ENCODE assay signal across 14 mouse cellular contexts in the genomic region with DNA sequence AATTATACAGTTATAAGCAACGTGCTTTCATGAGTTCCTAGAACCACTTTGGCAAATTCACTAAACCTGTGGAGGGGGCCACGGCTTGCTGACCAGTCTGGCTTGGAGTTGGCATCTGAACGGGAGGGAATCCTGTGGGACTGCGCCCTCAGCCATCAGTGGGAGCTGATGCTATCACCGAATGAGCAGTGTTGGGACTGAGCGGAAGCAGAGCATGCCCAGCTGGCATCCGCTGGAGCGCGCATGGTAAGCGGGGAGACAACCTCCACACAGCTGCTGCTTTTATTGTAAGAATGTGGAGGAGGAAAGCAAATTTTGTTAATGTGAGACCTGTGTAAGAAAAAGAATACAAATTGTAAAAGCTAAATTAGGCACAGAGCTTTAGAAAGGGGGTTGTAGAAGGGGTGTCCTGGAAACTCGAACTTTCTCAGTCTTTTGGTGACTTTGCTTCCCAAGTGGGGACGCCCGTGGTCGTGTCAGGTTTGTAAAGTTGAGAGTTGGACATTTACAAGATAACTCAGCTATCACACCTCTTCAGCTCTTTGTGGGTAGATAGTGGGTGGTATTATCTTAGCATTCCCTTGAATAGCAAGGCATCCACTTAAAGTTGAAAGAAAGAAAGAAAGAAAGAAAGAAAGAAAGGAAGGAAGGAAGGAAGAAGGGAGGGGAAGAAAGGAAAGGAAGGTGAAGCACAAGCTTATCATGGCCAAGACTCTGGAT.
DNase-seq lines count a peak whose midpoint lies in the region; ATAC-seq lines count a peak whose summit lies in the region.
"Had no signal": no experiment of that assay in that cellular context is flagged by ENCODE, and none has a peak within 500 bp of the region (broad histone marks: within the 10 kb centered on the region; RNA-seq: fewer than 3 reads in every experiment).

No protein-coding gene starts in this region.

- H3K4me2 ChIP-seq in intestine, embryonic 14.5 days (ENCODE audit: low read length) = no peak overlapping the region
- no peak overlapping the region for H3K4me2 ChIP-seq in intestine, embryonic 15.5 days (replicated peaks)
- H3K4me2 ChIP-seq in liver, embryonic 11.5 days = no peak overlapping the region
- H3K4me2 ChIP-seq in midbrain, embryonic 13.5 days (replicated peaks) = no peak overlapping the region
- H3K4me2 ChIP-seq: forebrain, embryonic 12.5 days; heart, embryonic 12.5 days; midbrain, embryonic 15.5 days had no signal

- no peaks in the 10 kb centered on the region for H3K27me3 ChIP-seq in intestine, embryonic 14.5 days (replicated peaks; ENCODE audit: control insufficient read depth, insufficient read depth, low read length)
- no peaks in the 10 kb centered on the region for H3K27me3 ChIP-seq in intestine, embryonic 15.5 days (replicated peaks)
- H3K27me3 ChIP-seq in liver, embryonic 11.5 days (replicated peaks; ENCODE audit: control insufficient read depth, insufficient read depth, low read length) = no peaks in the 10 kb centered on the region
- H3K27me3 ChIP-seq in midbrain, embryonic 13.5 days = no peaks in the 10 kb centered on the region
- H3K27me3 ChIP-seq: forebrain, embryonic 12.5 days; heart, embryonic 12.5 days; midbrain, embryonic 15.5 days had no signal

- no peaks in the 10 kb centered on the region for H3K9me3 ChIP-seq in intestine, embryonic 14.5 days (ENCODE audit: control insufficient read depth, low read length)
- no peaks in the 10 kb centered on the region for H3K9me3 ChIP-seq in intestine, embryonic 15.5 days
- no peaks in the 10 kb centered on the region for H3K9me3 ChIP-seq in liver, embryonic 11.5 days (ENCODE audit: control insufficient read depth, low read length)
- H3K9me3 ChIP-seq in midbrain, embryonic 13.5 days = no peaks in the 10 kb centered on the region
- H3K9me3 ChIP-seq: forebrain, embryonic 12.5 days; heart, embryonic 12.5 days; midbrain, embryonic 15.5 days had no signal

- H3K9ac ChIP-seq in intestine, embryonic 14.5 days (ENCODE audit: low read length) = no peak overlapping the region
- H3K9ac ChIP-seq in intestine, embryonic 15.5 days = no peak overlapping the region
- H3K9ac ChIP-seq in liver, embryonic 11.5 days (ENCODE audit: low read depth, low read length) = no peak overlapping the region
- H3K9ac ChIP-seq in midbrain, embryonic 13.5 days (replicated peaks) = no peak overlapping the region
- H3K9ac ChIP-seq: forebrain, embryonic 12.5 days; heart, embryonic 12.5 days; midbrain, embryonic 15.5 days had no signal

- H3K27ac ChIP-seq in intestine, embryonic 14.5 days (ENCODE audit: low read depth) = no peak overlapping the region
- H3K27ac ChIP-seq in intestine, embryonic 15.5 days = no peak overlapping the region
- H3K27ac ChIP-seq in liver, embryonic 11.5 days (ENCODE audit: low read depth, low read length) = no peak overlapping the region
- H3K27ac ChIP-seq in midbrain, embryonic 13.5 days = no peak overlapping the region
- H3K27ac ChIP-seq: forebrain, embryonic 12.5 days; midbrain, embryonic 15.5 days had no signal

- no peak for ATAC-seq in intestine, embryonic 14.5 days (replicated peaks; ENCODE audit: low FRiP score, low TSS enrichment, low read depth)
- no peak for ATAC-seq in intestine, embryonic 15.5 days
- ATAC-seq in liver, embryonic 11.5 days (replicated peaks; ENCODE audit: low FRiP score) = no peak
- ATAC-seq in midbrain, embryonic 13.5 days = no peak
- no peak for ATAC-seq in inflammation-experienced regulatory T-cells, adult 6 months
- ATAC-seq: midbrain, embryonic 15.5 days had no signal

- DNase-seq in intestine, embryonic 14.5 days (ENCODE audit: low spot score) = peak; percentile 44
- peak; percentile 24 for DNase-seq in liver, embryonic 11.5 days (ENCODE audit: low spot score)
- no peak for DNase-seq in liver
- DNase-seq in brain, adult 2 months (ENCODE audit: low read depth, low spot score) = peak; percentile 59
- peak; percentile 31 to 33 for DNase-seq in thymus, postnatal 10 days (ENCODE audit: low spot score in 2 of 2)
- DNase-seq: cerebellum, adult 11-12 months; gastrocnemius, postnatal 10 days; lung, adult 18-20 months had no signal

- 81% methylated on average over 14 of the region's 14 CpGs for WGBS in intestine, embryonic 14.5 days
- WGBS in intestine, embryonic 15.5 days = 82% methylated on average over 14 of the region's 14 CpGs
- WGBS in liver, embryonic 11.5 days = 67% methylated on average over 14 of the region's 14 CpGs
- 86% methylated on average over 14 of the region's 14 CpGs for WGBS in midbrain, embryonic 13.5 days

- no peaks in the 10 kb centered on the region for H3K4me1 ChIP-seq in intestine, embryonic 14.5 days (replicated peaks; ENCODE audit: control insufficient read depth, insufficient read depth, low read length)
- no peaks in the 10 kb centered on the region for H3K4me1 ChIP-seq in intestine, embryonic 15.5 days (replicated peaks)
- peaks cover 11% of the 10 kb centered on the region for H3K4me1 ChIP-seq in liver, embryonic 11.5 days (replicated peaks; ENCODE audit: control insufficient read depth, insufficient read depth, low read length)
- H3K4me1 ChIP-seq in midbrain, embryonic 13.5 days (replicated peaks) = no peaks in the 10 kb centered on the region
- H3K4me1 ChIP-seq: forebrain, embryonic 12.5 days; midbrain, embryonic 15.5 days had no signal

- no peaks in the 10 kb centered on the region for H3K36me3 ChIP-seq in intestine, embryonic 14.5 days (ENCODE audit: control insufficient read depth, insufficient read depth, low read length)
- no peaks in the 10 kb centered on the region for H3K36me3 ChIP-seq in intestine, embryonic 15.5 days
- H3K36me3 ChIP-seq in liver, embryonic 11.5 days (ENCODE audit: control insufficient read depth, insufficient read depth, low read length) = no peaks in the 10 kb centered on the region
- no peaks in the 10 kb centered on the region for H3K36me3 ChIP-seq in midbrain, embryonic 13.5 days
- H3K36me3 ChIP-seq: forebrain, embryonic 12.5 days; heart, embryonic 12.5 days; midbrain, embryonic 15.5 days had no signal

- no peak overlapping the region for H3K4me3 ChIP-seq in intestine, embryonic 14.5 days (ENCODE audit: low read depth, low read length)
- H3K4me3 ChIP-seq in intestine, embryonic 15.5 days (replicated peaks) = no peak overlapping the region
- no peak overlapping the region for H3K4me3 ChIP-seq in liver, embryonic 11.5 days (ENCODE audit: low read depth, low read length)
- no peak overlapping the region for H3K4me3 ChIP-seq in midbrain, embryonic 13.5 days (replicated peaks)
- H3K4me3 ChIP-seq: forebrain, embryonic 12.5 days; heart, embryonic 12.5 days; midbrain, embryonic 15.5 days had no signal
